Mouse (Mus musculus) heart, adult 2 months (tissue): Measurements from ENCODE around the gene Sim2. TPM values are rescaled to one million over a fixed set of nuclear protein-coding genes. Genes with fewer than 3 reads are reported as not detected.

Source experiments
- DNase-seq, 2 experiments: peaks; one replicate each; pipeline ENCODE4 v3.0.0; 2021
- H3K27ac ChIP-seq: fragments of 200-600 bp; 2 replicates; pipeline ENCODE4 v1.8.1; 2022
- H3K27me3 ChIP-seq: fragments of 200-500 bp; 2 replicates; pipeline ENCODE4 v1.6.1; 2012; ENCODE audit warnings: mild to moderate bottlenecking, low read length, inconsistent platforms, mixed read lengths; ENCODE audit not compliant: control insufficient read depth, insufficient read depth
- H3K36me3 ChIP-seq: fragments of 200-500 bp; 2 replicates; pipeline ENCODE4 v1.6.1; 2012; ENCODE audit warnings: low read length, inconsistent platforms; ENCODE audit not compliant: control insufficient read depth, insufficient read depth
- H3K4me1 ChIP-seq: fragments of 200-500 bp; 2 replicates; pipeline ENCODE4 v1.6.1; 2011; ENCODE audit warnings: low read length; ENCODE audit not compliant: control insufficient read depth, insufficient read depth
- H3K4me3 ChIP-seq: fragments of 200-600 bp; 2 replicates; pipeline ENCODE4 v1.8.1; 2022
- H3K79me2 ChIP-seq: fragments of 200-500 bp; replicated peaks from 2 replicates; pipeline ENCODE4 v1.6.1; 2012; ENCODE audit warnings: mild to moderate bottlenecking, inconsistent platforms, low read length, moderate library complexity, mixed read lengths; ENCODE audit not compliant: control insufficient read depth, insufficient read depth
- H3K9ac ChIP-seq: fragments of 200-500 bp; 2 replicates; pipeline ENCODE4 v1.6.1; 2012; ENCODE audit warnings: low read depth, mild to moderate bottlenecking, control low read depth, inconsistent platforms, low read length, mixed read lengths
- CTCF ChIP-seq: fragments of 200-600 bp; IDR thresholded peaks from 2 replicates; pipeline ENCODE4 v1.8.1; 2022; ENCODE audit warnings: antibody characterized with exemption, mild to moderate bottlenecking, moderate library complexity
- EP300 ChIP-seq: fragments of 200-500 bp; IDR thresholded peaks from 2 replicates; pipeline ENCODE4 v1.6.1; 2011; ENCODE audit warnings: low read depth, low read length, control low read depth; ENCODE audit not compliant: insufficient read depth
- POLR2A ChIP-seq: fragments of 200-500 bp; IDR thresholded peaks from 2 replicates; pipeline ENCODE4 v1.6.1; 2011; ENCODE audit warnings: mild to moderate bottlenecking, low read depth, low read length, control low read depth; ENCODE audit not compliant: insufficient read depth
- WGBS: fragments of 180-500 bp; shearing (Covaris S2); methylation state at CpG from one replicate; pipeline ENCODE4 v1.1.7; 2018; 5-methylcytosine and 5-hydroxymethylcytosine counted together
- intact Hi-C: fragments of 180-260 bp; cut with DNase I; formaldehyde crosslinking; loops from one replicate; pipeline ENCODE4 v1.15.1; 2025
- polyA plus RNA-seq: library from polyadenylated mRNA; depleted of rRNA; stranded (reverse); fragments of >200 nt; gene quantifications from 2 replicates; pipeline ENCODE4 v1.2.3, GENCODE M21; 2012
- total RNA-seq, 2 experiments: library from RNA; stranded (reverse); gene quantifications; 2 replicates each; pipeline ENCODE4 v1.2.3; 2021

Sim2 gene
- total and polyA plus RNA-seq, 3 experiments: 0.12 TPM; not detected in 2

GRCm38 (mm10) chr16:94093151-94093863, 8.6 kb downstream of the Sim2 start:
- no peak overlapping the region for H3K27ac ChIP-seq
- intact Hi-C loops: no loop called here
- no peak overlapping the region for H3K9ac ChIP-seq
- no peaks in the 10 kb centered on the region for H3K4me1 ChIP-seq
- WGBS: 4% methylated on average over 24 of the region's 24 CpGs
- peaks cover 33% of the 10 kb centered on the region for H3K27me3 ChIP-seq
- no peaks in the 10 kb centered on the region for H3K79me2 ChIP-seq
- DNase-seq: no peak
- H3K4me3 ChIP-seq: no peak overlapping the region
- H3K36me3 ChIP-seq: no peaks in the 10 kb centered on the region
- TF ChIP-seq EP300: no peak
- no peak for TF ChIP-seq CTCF
- TF ChIP-seq POLR2A: no peak

- H3K27ac ChIP-seq: no peak overlapping the region
- H3K4me1 ChIP-seq: no peaks in the 10 kb centered on the region
- H3K79me2 ChIP-seq: no peaks in the 10 kb centered on the region
- H3K27me3 ChIP-seq: peaks cover 28% of the 10 kb centered on the region
- no peak for TF ChIP-seq CTCF
- TF ChIP-seq POLR2A: no peak
- TF ChIP-seq EP300: no peak
- H3K36me3 ChIP-seq: no peaks in the 10 kb centered on the region
- intact Hi-C loops: no loop called here
- no peak overlapping the region for H3K9ac ChIP-seq
- peak in 1 of 2 experiments; percentile 26 for DNase-seq
- WGBS: 5% methylated on average over 48 of the region's 48 CpGs
- H3K4me3 ChIP-seq: no peak overlapping the region
Measured at GRCm38 (mm10) chr16:94094251-94095108, 9.7 kb downstream of the Sim2 start.

DNA sequence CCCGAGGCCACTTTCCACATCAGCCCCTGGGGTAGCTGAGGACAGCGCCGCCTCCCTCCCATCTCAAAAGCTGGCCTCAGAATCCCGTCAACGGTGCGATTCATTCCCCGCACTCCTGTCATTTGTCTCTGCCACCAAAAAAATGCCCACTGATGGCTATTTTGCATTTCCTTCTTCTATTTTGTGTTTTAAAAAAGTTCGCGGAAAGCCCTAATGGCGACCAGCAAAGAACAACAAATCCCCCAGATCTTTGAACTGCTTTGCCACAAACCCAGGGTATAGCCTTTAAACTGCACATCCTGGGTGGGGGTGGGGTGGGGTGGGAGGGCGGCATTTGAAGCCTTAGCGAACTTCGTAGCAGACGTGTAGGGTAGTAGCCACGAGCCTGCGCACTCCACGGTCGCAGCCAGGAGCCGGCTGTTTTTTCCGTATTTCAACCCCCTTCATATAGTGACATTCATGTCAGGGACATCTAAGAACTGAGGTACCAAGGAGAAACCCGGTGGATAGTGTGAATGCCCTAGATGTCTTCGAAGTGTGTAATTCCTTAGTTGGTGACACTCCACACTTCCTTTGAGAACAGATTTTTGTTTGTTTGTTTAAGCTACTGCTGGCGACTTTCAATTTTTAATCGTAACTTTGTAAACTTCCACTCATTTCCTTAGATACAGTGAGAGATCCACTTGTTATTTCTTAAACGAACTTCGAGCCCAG, 10.5 kb downstream of the Sim2 start:
- H3K9ac ChIP-seq: no peak overlapping the region
- no peak for DNase-seq
- H3K36me3 ChIP-seq: no peaks in the 10 kb centered on the region
- no peak for TF ChIP-seq CTCF
- no peak for TF ChIP-seq POLR2A
- no peak for TF ChIP-seq EP300
- no peak overlapping the region for H3K4me3 ChIP-seq
- intact Hi-C loops: no loop called here
- H3K4me1 ChIP-seq: no peaks in the 10 kb centered on the region
- no peak overlapping the region for H3K27ac ChIP-seq
- 4% methylated on average over 26 of the region's 26 CpGs for WGBS
- peaks cover 26% of the 10 kb centered on the region for H3K27me3 ChIP-seq
- H3K79me2 ChIP-seq: no peaks in the 10 kb centered on the region

DNA sequence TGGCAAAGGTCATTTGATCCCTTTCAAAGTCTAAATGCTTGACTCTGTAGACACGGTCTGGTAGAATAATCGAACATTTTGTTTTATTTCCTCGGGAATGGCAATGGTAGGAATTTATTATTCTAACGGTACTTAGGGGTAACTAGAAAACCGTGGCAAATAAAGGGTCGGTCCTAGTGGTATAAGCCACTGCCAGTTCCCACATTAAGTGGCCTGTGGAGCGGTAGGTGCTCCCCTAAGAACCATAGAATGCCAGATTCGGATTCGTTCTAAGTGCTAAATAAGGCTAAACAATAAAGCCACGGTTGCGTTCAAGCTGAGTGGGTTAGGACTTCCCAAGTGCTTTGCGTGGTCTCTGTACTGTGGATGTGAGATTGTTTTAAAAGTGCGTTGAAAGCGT, 11.7 kb downstream of the Sim2 start:
- no peaks in the 10 kb centered on the region for H3K36me3 ChIP-seq
- H3K27me3 ChIP-seq: peaks cover 26% of the 10 kb centered on the region
- intact Hi-C loops: no loop called here
- 10% methylated on average over 14 of the region's 14 CpGs for WGBS
- no peaks in the 10 kb centered on the region for H3K79me2 ChIP-seq
- H3K27ac ChIP-seq: no peak overlapping the region
- H3K9ac ChIP-seq: no peak overlapping the region
- TF ChIP-seq POLR2A: no peak
- no peak for TF ChIP-seq CTCF
- no peak for TF ChIP-seq EP300
- no peak for DNase-seq
- H3K4me3 ChIP-seq: no peak overlapping the region
- no peaks in the 10 kb centered on the region for H3K4me1 ChIP-seq

- intact Hi-C loops: no loop called here
- TF ChIP-seq POLR2A: no peak
- TF ChIP-seq CTCF: no peak
- no peak for TF ChIP-seq EP300
- Histone ChIP-seq H3K4me1 (no peaks in the 10 kb centered on the region), H3K9ac (no peak overlapping the region), H3K4me3 (no peak overlapping the region), H3K36me3 (no peaks in the 10 kb centered on the region), H3K27ac (no peak overlapping the region), H3K79me2 (no peaks in the 10 kb centered on the region), H3K27me3 (peaks cover 21% of the 10 kb centered on the region)
- WGBS: 19% methylated on average over 12 of the region's 12 CpGs
- DNase-seq: no peak
Measured at GRCm38 (mm10) chr16:94097724-94098455, 13.2 kb downstream of the Sim2 start.
